8 mouse cellular contexts compared by ENCODE assay signal in genomic region chr19:42026158-42026557, GRCm38 (mm10). TPM values are rescaled to one million over a fixed set of nuclear protein-coding genes. Genes with fewer than 3 reads are reported as not detected.
A peak's percentile ranks its signal among the peaks of the same experiment; 100 is the strongest.
DNase-seq lines count a peak whose midpoint lies in the region; ATAC-seq and TF ChIP-seq lines count a peak whose summit lies in the region.

No protein-coding gene starts in this region.

- no peaks in the 10 kb centered on the region; the same call in 1 of the 2 replicates for H3K4me1 ChIP-seq in embryonic facial prominence, embryonic 11.5 days (ENCODE audit: control insufficient read depth, insufficient read depth, low read length)
- peaks cover 12 to 13% of the 10 kb centered on the region in 2 experiments; a peak in 3 of 4 replicates for H3K4me1 ChIP-seq in heart, embryonic 14.5 days (ENCODE audit: control insufficient read depth in 2 of 2, insufficient read depth in 2 of 2, low read length in 2 of 2)
- no peaks in the 10 kb centered on the region for H3K4me1 ChIP-seq in liver, embryonic 13.5 days (replicated peaks)
- peaks cover 2% of the 10 kb centered on the region; the same call in 1 of the 2 replicates for H3K4me1 ChIP-seq in neural tube, embryonic 11.5 days (ENCODE audit: control insufficient read depth, insufficient read depth, low read length)
- H3K4me1 ChIP-seq in stomach, postnatal 0 days (replicated peaks; ENCODE audit: control insufficient read depth, insufficient read depth) = 0 out of 2 replicates have a peak, but pooled peaks cover 3% of the 10 kb centered on the region

- peaks cover 95% of the 10 kb centered on the region for H3K79me2 ChIP-seq in C2C12 (ENCODE audit: control insufficient read depth, insufficient read depth)

- DNase-seq in adrenal gland, postnatal 14 days = peak; percentile 87
- DNase-seq in embryonic facial prominence, embryonic 11.5 days (ENCODE audit: low spot score) = peak; percentile 86
- peak; percentile 83 to 92 for DNase-seq in kidney, postnatal 36 days
- peak; percentile 50 for DNase-seq in liver, embryonic 13.5 days
- DNase-seq in neural tube, embryonic 11.5 days (ENCODE audit: low spot score) = peak; percentile 80
- DNase-seq in stomach, postnatal 0 days (ENCODE audit: low spot score) = peak; percentile 80

- H3ac ChIP-seq in C2C12 (ENCODE audit: control insufficient read depth, insufficient read length, low read depth) = no peak overlapping the region

- H3K9me3 ChIP-seq in embryonic facial prominence, embryonic 11.5 days (replicated peaks; ENCODE audit: control insufficient read depth, low read length) = no peaks in the 10 kb centered on the region
- no peaks in the 10 kb centered on the region for H3K9me3 ChIP-seq in heart, embryonic 14.5 days (ENCODE audit: control insufficient read depth, low read length)
- H3K9me3 ChIP-seq in liver, embryonic 13.5 days (replicated peaks) = no peaks in the 10 kb centered on the region
- H3K9me3 ChIP-seq in neural tube, embryonic 11.5 days (ENCODE audit: control insufficient read depth, low read length) = no peaks in the 10 kb centered on the region
- no peaks in the 10 kb centered on the region for H3K9me3 ChIP-seq in stomach, postnatal 0 days (ENCODE audit: control insufficient read depth, low read length)

- H3K4me3 ChIP-seq in C2C12 (ENCODE audit: insufficient read depth, poor library complexity, severe bottlenecking) = no peak overlapping the region
- no peak overlapping the region for H3K4me3 ChIP-seq in embryonic facial prominence, embryonic 11.5 days (ENCODE audit: low read depth, low read length)
- H3K4me3 ChIP-seq in heart, embryonic 14.5 days (ENCODE audit: control insufficient read depth in 1 of 2, insufficient read depth in 1 of 2, low read depth in 1 of 2, low read length in 2 of 2) = no peak overlapping the region
- H3K4me3 ChIP-seq in liver, embryonic 13.5 days (replicated peaks) = no peak overlapping the region
- H3K4me3 ChIP-seq in neural tube, embryonic 11.5 days (ENCODE audit: low read depth, low read length) = no peak overlapping the region
- no peak overlapping the region for H3K4me3 ChIP-seq in stomach, postnatal 0 days (ENCODE audit: low read depth, low read length)

- WGBS in embryonic facial prominence, embryonic 11.5 days = 10% methylated on average over 5 of the region's 5 CpGs
- WGBS in heart, embryonic 14.5 days = 2% methylated on average over 5 of the region's 5 CpGs
- under 1% methylated on average over 5 of the region's 5 CpGs for WGBS in liver, embryonic 13.5 days (ENCODE audit: insufficient replicate concordance)
- 13% methylated on average over 5 of the region's 5 CpGs for WGBS in neural tube, embryonic 11.5 days
- WGBS in stomach, postnatal 0 days = 4% methylated on average over 5 of the region's 5 CpGs

- no peak overlapping the region for H3K4me2 ChIP-seq in embryonic facial prominence, embryonic 11.5 days (ENCODE audit: low read depth, low read length)
- no peak overlapping the region for H3K4me2 ChIP-seq in heart, embryonic 14.5 days (ENCODE audit: low read length)
- H3K4me2 ChIP-seq in liver, embryonic 13.5 days = no peak overlapping the region
- H3K4me2 ChIP-seq in neural tube, embryonic 11.5 days (ENCODE audit: low read depth) = no peak overlapping the region
- H3K4me2 ChIP-seq in stomach, postnatal 0 days (replicated peaks; ENCODE audit: low read depth) = no peak overlapping the region

- TF ChIP-seq CTCF in C2C12 (IDR thresholded peaks at IDR 0.05; ENCODE audit: control insufficient read depth, insufficient read depth, insufficient read length) = peak; percentile 90
- peak; percentile 99 for TF ChIP-seq CTCF in stomach, postnatal 0 days (IDR thresholded peaks at IDR 0.05; ENCODE audit: low read depth)

- no peak overlapping the region for H3K9ac ChIP-seq in embryonic facial prominence, embryonic 11.5 days (replicated peaks; ENCODE audit: low read length)
- H3K9ac ChIP-seq in heart, embryonic 14.5 days (ENCODE audit: low read length) = no peak overlapping the region
- no peak overlapping the region for H3K9ac ChIP-seq in liver, embryonic 13.5 days
- H3K9ac ChIP-seq in neural tube, embryonic 11.5 days (ENCODE audit: low read length) = no peak overlapping the region
- no peak overlapping the region for H3K9ac ChIP-seq in stomach, postnatal 0 days (ENCODE audit: low read length)

- H3K36me3 ChIP-seq in C2C12 (ENCODE audit: control insufficient read depth, insufficient read depth) = no peaks in the 10 kb centered on the region
- no peaks in the 10 kb centered on the region for H3K36me3 ChIP-seq in embryonic facial prominence, embryonic 11.5 days (replicated peaks; ENCODE audit: control insufficient read depth, insufficient read depth, low read depth, low read length)
- no peaks in the 10 kb centered on the region for H3K36me3 ChIP-seq in heart, embryonic 14.5 days (ENCODE audit: control insufficient read depth, insufficient read depth, low read length)
- H3K36me3 ChIP-seq in liver, embryonic 13.5 days = no peaks in the 10 kb centered on the region
- no peaks in the 10 kb centered on the region for H3K36me3 ChIP-seq in neural tube, embryonic 11.5 days (ENCODE audit: control insufficient read depth, insufficient read depth, low read length)
- no peaks in the 10 kb centered on the region for H3K36me3 ChIP-seq in stomach, postnatal 0 days (ENCODE audit: control insufficient read depth, insufficient read depth, low read length)

- H3K27me3 ChIP-seq in C2C12 (ENCODE audit: control insufficient read depth, insufficient read depth, insufficient read length) = no peaks in the 10 kb centered on the region
- H3K27me3 ChIP-seq in embryonic facial prominence, embryonic 11.5 days (ENCODE audit: control insufficient read depth, insufficient read depth, low read length) = no peaks in the 10 kb centered on the region
- no peaks in the 10 kb centered on the region for H3K27me3 ChIP-seq in heart, embryonic 14.5 days (ENCODE audit: control insufficient read depth, insufficient read depth, low read length)
- no peaks in the 10 kb centered on the region for H3K27me3 ChIP-seq in liver, embryonic 13.5 days
- H3K27me3 ChIP-seq in neural tube, embryonic 11.5 days (ENCODE audit: control insufficient read depth, insufficient read depth, low read length) = no peaks in the 10 kb centered on the region
- no peaks in the 10 kb centered on the region for H3K27me3 ChIP-seq in stomach, postnatal 0 days (ENCODE audit: control insufficient read depth, insufficient read depth, low read length)

- no peak overlapping the region for H3K27ac ChIP-seq in embryonic facial prominence, embryonic 11.5 days (replicated peaks; ENCODE audit: low read depth, low read length)
- H3K27ac ChIP-seq in heart, embryonic 14.5 days (replicated peaks in 1 of 2; ENCODE audit: control insufficient read depth in 1 of 2, insufficient read depth in 1 of 2, low read depth in 2 of 2, low read length in 2 of 2) = no peak overlapping the region
- no peak overlapping the region for H3K27ac ChIP-seq in liver, embryonic 13.5 days
- no peak overlapping the region for H3K27ac ChIP-seq in neural tube, embryonic 11.5 days (ENCODE audit: low read depth, low read length)
- no peak overlapping the region for H3K27ac ChIP-seq in stomach, postnatal 0 days (replicated peaks)

- ATAC-seq in embryonic facial prominence, embryonic 11.5 days (replicated peaks; ENCODE audit: insufficient number of reproducible peaks, low FRiP score, low TSS enrichment, low read depth) = no peak; the same call in 1 of the 2 replicates
- ATAC-seq in heart, embryonic 14.5 days (ENCODE audit: insufficient number of reproducible peaks, insufficient read depth, low FRiP score, low read depth) = peak; percentile 42
- ATAC-seq in liver, embryonic 13.5 days (ENCODE audit: low read depth) = peak; percentile 48; the same call in 1 of the 2 replicates
- ATAC-seq in neural tube, embryonic 11.5 days (ENCODE audit: insufficient read depth, low FRiP score, low TSS enrichment) = no peak
- peak; percentile 80 for ATAC-seq in stomach, postnatal 0 days (ENCODE audit: low FRiP score, low TSS enrichment)

- TF ChIP-seq EP300 in stomach, postnatal 0 days (optimal IDR thresholded peaks at IDR 0.05) = no peak

- H3K79me3 ChIP-seq in C2C12 (ENCODE audit: low read depth) = peaks cover 45% of the 10 kb centered on the region

RNA-seq across cellular contexts. Expression of gene Ankrd2, which starts 9.6 kb away (rescaled TPM):
- 0.15 TPM for polyA plus RNA-seq in C2C12 (2012; fragmentation: generic; extraction: Trizol)
- total RNA-seq in adrenal gland, postnatal 14 days (2021) = 0.68 and 0.82 TPM in 2 replicates
- not detected in 2 replicates for polyA plus RNA-seq in embryonic facial prominence, embryonic 11.5 days (2014; fragmentation: Nextera tagmentation; extraction: Ambion mirVana)
- polyA plus RNA-seq in heart, embryonic 14.5 days (2014; fragmentation: Nextera tagmentation; extraction: Ambion mirVana) = not detected in 2 replicates
- 0.15 and 0.16 TPM in 2 replicates for polyA plus RNA-seq in liver, embryonic 13.5 days (2015; fragmentation: Nextera tagmentation; extraction: Ambion mirVana)
- 0.45 and 0.48 TPM in 2 replicates for polyA plus RNA-seq in neural tube, embryonic 11.5 days (2014; fragmentation: Nextera tagmentation; extraction: Ambion mirVana)
- polyA plus RNA-seq in stomach, postnatal 0 days (2015; fragmentation: Nextera tagmentation; extraction: Ambion mirVana) = 0.11 and 0.12 TPM in 2 replicates

RNA-seq across cellular contexts. Expression of gene Hoga1, which starts 19.3 kb away (rescaled TPM):
- polyA plus RNA-seq in C2C12 (2012; fragmentation: generic; extraction: Trizol) = 0.30 TPM
- total RNA-seq in adrenal gland, postnatal 14 days (2021) = 6.2 and 22.7 TPM in 2 replicates
- 1.1 and 1.2 TPM in 2 replicates for polyA plus RNA-seq in embryonic facial prominence, embryonic 11.5 days (2014; fragmentation: Nextera tagmentation; extraction: Ambion mirVana)
- polyA plus RNA-seq in heart, embryonic 14.5 days (2014; fragmentation: Nextera tagmentation; extraction: Ambion mirVana) = 0.74 and 0.76 TPM in 2 replicates
- 21.6 and 21.9 TPM in 2 replicates for polyA plus RNA-seq in liver, embryonic 13.5 days (2015; fragmentation: Nextera tagmentation; extraction: Ambion mirVana)
- polyA plus RNA-seq in neural tube, embryonic 11.5 days (2014; fragmentation: Nextera tagmentation; extraction: Ambion mirVana) = 0.49 and 1.4 TPM in 2 replicates
- 1.6 and 1.8 TPM in 2 replicates for polyA plus RNA-seq in stomach, postnatal 0 days (2015; fragmentation: Nextera tagmentation; extraction: Ambion mirVana)

RNA-seq across cellular contexts. Expression of gene 4933411K16Rik, which starts 25.9 kb away (rescaled TPM):
- 0.18 TPM for polyA plus RNA-seq in C2C12 (2012; fragmentation: generic; extraction: Trizol)
- 0.64 and 0.96 TPM in 2 replicates for total RNA-seq in adrenal gland, postnatal 14 days (2021)
- polyA plus RNA-seq in embryonic facial prominence, embryonic 11.5 days (2014; fragmentation: Nextera tagmentation; extraction: Ambion mirVana) = not detected in 2 replicates
- not detected in 2 replicates for polyA plus RNA-seq in heart, embryonic 14.5 days (2014; fragmentation: Nextera tagmentation; extraction: Ambion mirVana)
- 0.15 TPM in 1 of 2 replicates, not detected in the other for polyA plus RNA-seq in liver, embryonic 13.5 days (2015; fragmentation: Nextera tagmentation; extraction: Ambion mirVana)
- not detected in 2 replicates for polyA plus RNA-seq in neural tube, embryonic 11.5 days (2014; fragmentation: Nextera tagmentation; extraction: Ambion mirVana)
- polyA plus RNA-seq in stomach, postnatal 0 days (2015; fragmentation: Nextera tagmentation; extraction: Ambion mirVana) = not detected in 2 replicates

RNA-seq across cellular contexts. Expression of gene Ubtd1, which starts 44.6 kb away (rescaled TPM):
- 73.0 TPM for polyA plus RNA-seq in C2C12 (2012; fragmentation: generic; extraction: Trizol)
- total RNA-seq in adrenal gland, postnatal 14 days (2021) = 13.9 and 20.0 TPM in 2 replicates
- 7.1 and 8.8 TPM in 2 replicates for polyA plus RNA-seq in embryonic facial prominence, embryonic 11.5 days (2014; fragmentation: Nextera tagmentation; extraction: Ambion mirVana)
- 11.8 and 13.2 TPM in 2 replicates for polyA plus RNA-seq in heart, embryonic 14.5 days (2014; fragmentation: Nextera tagmentation; extraction: Ambion mirVana)
- 3.3 and 3.9 TPM in 2 replicates for polyA plus RNA-seq in liver, embryonic 13.5 days (2015; fragmentation: Nextera tagmentation; extraction: Ambion mirVana)
- polyA plus RNA-seq in neural tube, embryonic 11.5 days (2014; fragmentation: Nextera tagmentation; extraction: Ambion mirVana) = 9.9 and 11.2 TPM in 2 replicates
- 21.3 and 23.5 TPM in 2 replicates for polyA plus RNA-seq in stomach, postnatal 0 days (2015; fragmentation: Nextera tagmentation; extraction: Ambion mirVana)

RNA-seq across cellular contexts. Expression of gene Mms19, which starts 45.2 kb away (rescaled TPM):
- 21.9 TPM for polyA plus RNA-seq in C2C12 (2012; fragmentation: generic; extraction: Trizol)
- 19.9 and 22.2 TPM in 2 replicates for total RNA-seq in adrenal gland, postnatal 14 days (2021)
- 37.8 and 39.1 TPM in 2 replicates for polyA plus RNA-seq in embryonic facial prominence, embryonic 11.5 days (2014; fragmentation: Nextera tagmentation; extraction: Ambion mirVana)
- polyA plus RNA-seq in heart, embryonic 14.5 days (2014; fragmentation: Nextera tagmentation; extraction: Ambion mirVana) = 24.4 and 28.3 TPM in 2 replicates
- 10.4 and 13.5 TPM in 2 replicates for polyA plus RNA-seq in liver, embryonic 13.5 days (2015; fragmentation: Nextera tagmentation; extraction: Ambion mirVana)
- polyA plus RNA-seq in neural tube, embryonic 11.5 days (2014; fragmentation: Nextera tagmentation; extraction: Ambion mirVana) = 29.0 and 35.1 TPM in 2 replicates
- 10.2 and 11.7 TPM in 2 replicates for polyA plus RNA-seq in stomach, postnatal 0 days (2015; fragmentation: Nextera tagmentation; extraction: Ambion mirVana)

Comparison
In these comparisons a context has a peak if more than half of its experiments do, and no peak if none do; other contexts are left out.
1. ATAC-seq: peak in heart, embryonic 14.5 days (single experiment), liver, embryonic 13.5 days (single experiment) and stomach, postnatal 0 days (single experiment); none in embryonic facial prominence, embryonic 11.5 days (single experiment) and neural tube, embryonic 11.5 days (single experiment).
2. Peak in every context shown above with its lines, with median percentiles within 50 percentile points of each other: DNase-seq.